Mouse (Mus musculus) stomach, postnatal 0 days (tissue): ENCODE data around the gene Lbr. TPM values are rescaled to one million over a fixed set of nuclear protein-coding genes. Genes with fewer than 3 reads are reported as not detected.
A peak's percentile ranks its signal among the peaks of the same experiment; 100 is the strongest.

Experiments used
- ATAC-seq: fragments of 200-750 bp; cut with Nextera tagmentation; 2 replicates; pipeline ENCODE4 v1.8.0; 2017; ENCODE audit not compliant: low FRiP score, low TSS enrichment
- DNase-seq: peaks from one replicate; pipeline ENCODE4 v3.0.0-alpha.2; 2016; ENCODE audit warnings: low spot score
- H3K27ac ChIP-seq: fragments of 300-500 bp; sonication (generic); replicated peaks from 2 replicates; pipeline ENCODE4 v1.5.1; 2014; ENCODE audit warnings: mild to moderate bottlenecking, control low read depth
- H3K27me3 ChIP-seq: fragments of 300-500 bp; sonication (generic); 2 replicates; pipeline ENCODE4 v1.6.1; 2014; ENCODE audit warnings: low read length; ENCODE audit not compliant: control insufficient read depth, insufficient read depth
- H3K36me3 ChIP-seq: fragments of 300-500 bp; sonication (generic); 2 replicates; pipeline ENCODE4 v1.6.1; 2014; ENCODE audit warnings: low read length, mixed read lengths; ENCODE audit not compliant: control insufficient read depth, insufficient read depth
- H3K4me1 ChIP-seq: fragments of 300-500 bp; sonication (generic); replicated peaks from 2 replicates; pipeline ENCODE4 v1.6.1; 2014; ENCODE audit warnings: antibody characterized with exemption; ENCODE audit not compliant: control insufficient read depth, insufficient read depth
- H3K4me2 ChIP-seq: fragments of 300-500 bp; sonication (generic); replicated peaks from 2 replicates; pipeline ENCODE4 v1.6.1; 2014; ENCODE audit warnings: low read depth, mild to moderate bottlenecking, control low read depth, moderate library complexity
- H3K4me3 ChIP-seq: fragments of 300-500 bp; sonication (generic); 2 replicates; pipeline ENCODE4 v1.5.1; 2014; ENCODE audit warnings: low read depth, low read length, control low read depth
- H3K9ac ChIP-seq: fragments of 300-500 bp; sonication (generic); 2 replicates; pipeline ENCODE4 v1.6.1; 2014; ENCODE audit warnings: mild to moderate bottlenecking, low read length, control low read depth, mixed read lengths
- H3K9me3 ChIP-seq: fragments of 300-500 bp; sonication (generic); 2 replicates; pipeline ENCODE4 v1.6.1; 2016; ENCODE audit warnings: low read length; ENCODE audit not compliant: control insufficient read depth
- CTCF ChIP-seq: IDR thresholded peaks from 2 replicates; pipeline ENCODE4 v1.5.1; 2016; ENCODE audit warnings: antibody characterized with exemption, low read depth, mild to moderate bottlenecking, moderate library complexity
- EP300 ChIP-seq: optimal IDR thresholded peaks from 2 replicates; pipeline ENCODE3; 2016; ENCODE audit warnings: antibody characterized with exemption
- WGBS: fragments of 180-500 bp; shearing (Covaris S2); extraction: QIAGEN DNeasy Blood & Tissue Kit; methylation state at CpG from one replicate; pipeline ENCODE4 v1.1.7; 2014; 5-methylcytosine and 5-hydroxymethylcytosine counted together
- polyA plus RNA-seq: library from polyadenylated mRNA; unstranded; fragments of >200 nt; fragmentation: Nextera tagmentation; extraction: Ambion mirVana; gene quantifications from 2 replicates; pipeline ENCODE4 v1.2.1, GENCODE M21; 2015

Lbr gene
- polyA plus RNA-seq, 1 experiment from 2014 or later: 49.8 TPM

DNA sequence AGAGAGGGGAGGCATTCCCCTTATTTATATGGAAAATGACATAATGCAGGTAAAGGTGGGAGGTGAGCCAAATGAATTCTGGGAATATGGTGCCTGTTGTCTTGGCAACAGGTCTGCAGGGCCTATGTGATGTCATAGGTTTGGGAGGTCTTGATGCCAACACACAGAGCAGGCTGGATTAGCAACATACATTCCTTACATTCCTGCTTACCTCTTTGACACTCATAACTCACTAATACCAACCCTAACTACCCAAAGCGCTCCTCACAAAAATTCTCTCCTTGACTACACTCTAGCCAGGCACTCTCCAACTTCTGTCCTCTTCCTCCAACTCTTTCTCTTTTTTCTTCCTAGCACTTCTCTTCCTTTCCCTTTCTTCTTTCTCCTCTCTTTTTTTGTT, 5.4 kb upstream of the Lbr start:
- DNase-seq (no peak), ATAC-seq (no peak)
- 71% methylated on average over 1 of the region's 1 CpGs for WGBS
- Histone ChIP-seq H3K9ac (no peak overlapping the region), H3K27ac (no peak overlapping the region), H3K4me3 (no peak overlapping the region), H3K4me2 (no peak overlapping the region), H3K27me3 (no peaks in the 10 kb centered on the region), H3K4me1 (0 out of 2 replicates have a peak, but pooled peaks cover under 1% of the 10 kb centered on the region), H3K9me3 (no peaks in the 10 kb centered on the region), H3K36me3 (no peaks in the 10 kb centered on the region)
- no peak for TF ChIP-seq CTCF

DNA sequence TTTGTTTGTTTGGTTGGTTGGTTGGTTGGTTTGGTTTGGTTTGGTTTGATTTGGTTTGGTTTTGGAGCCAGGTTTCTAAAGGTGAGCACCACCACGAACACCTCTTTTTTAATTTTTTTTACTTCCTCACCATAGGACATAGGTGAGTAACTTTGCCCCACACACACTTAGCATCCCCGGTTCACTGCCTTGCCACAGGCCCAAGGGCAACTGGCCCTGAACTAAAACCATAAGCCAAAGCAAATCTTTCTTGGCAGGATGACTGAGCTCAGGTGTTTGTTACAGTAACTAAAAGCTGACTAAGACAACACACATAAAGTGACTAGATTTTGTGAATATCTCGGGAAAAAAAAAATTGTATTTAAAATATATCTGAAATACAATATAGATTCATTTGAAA, 4.5 kb upstream of the Lbr start:
- WGBS: 90% methylated on average over 3 of the region's 3 CpGs
- Histone ChIP-seq H3K4me1 (no peaks in the 10 kb centered on the region), H3K36me3 (no peaks in the 10 kb centered on the region), H3K27ac (no peak overlapping the region), H3K4me3 (no peak overlapping the region), H3K9ac (no peak overlapping the region), H3K27me3 (no peaks in the 10 kb centered on the region), H3K4me2 (no peak overlapping the region), H3K9me3 (no peaks in the 10 kb centered on the region)
- DNase-seq: no peak
- TF ChIP-seq EP300: no peak
- no peak for TF ChIP-seq CTCF
- ATAC-seq: no peak

DNA sequence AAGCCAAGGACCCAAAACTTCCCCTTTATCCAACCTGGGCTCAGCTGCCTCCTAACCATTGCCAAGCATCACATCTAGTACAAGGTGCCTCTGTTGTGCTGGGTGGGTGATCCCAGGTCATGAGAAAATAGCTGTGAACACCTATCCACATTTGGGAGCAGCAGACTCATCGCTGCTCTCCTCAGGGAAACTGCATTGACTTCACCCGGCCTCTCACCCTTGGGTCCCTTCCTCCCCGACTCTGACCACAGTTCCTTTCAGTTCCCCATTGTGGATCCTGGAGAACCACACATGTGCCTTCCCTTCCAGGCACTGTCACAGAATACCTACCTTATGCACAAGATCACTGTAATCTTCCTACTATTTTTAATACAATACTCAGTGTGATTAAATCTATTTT, 2.9 kb upstream of the Lbr start:
- Histone ChIP-seq H3K4me1 (no peaks in the 10 kb centered on the region), H3K4me2 (no peak overlapping the region), H3K36me3 (no peaks in the 10 kb centered on the region), H3K27me3 (no peaks in the 10 kb centered on the region), H3K27ac (no peak overlapping the region), H3K9me3 (no peaks in the 10 kb centered on the region), H3K4me3 (no peak overlapping the region), H3K9ac (no peak overlapping the region)
- WGBS: 83% methylated on average over 3 of the region's 3 CpGs
- no peak for ATAC-seq
- no peak for DNase-seq
- TF ChIP-seq CTCF: no peak
- TF ChIP-seq EP300: no peak

DNA sequence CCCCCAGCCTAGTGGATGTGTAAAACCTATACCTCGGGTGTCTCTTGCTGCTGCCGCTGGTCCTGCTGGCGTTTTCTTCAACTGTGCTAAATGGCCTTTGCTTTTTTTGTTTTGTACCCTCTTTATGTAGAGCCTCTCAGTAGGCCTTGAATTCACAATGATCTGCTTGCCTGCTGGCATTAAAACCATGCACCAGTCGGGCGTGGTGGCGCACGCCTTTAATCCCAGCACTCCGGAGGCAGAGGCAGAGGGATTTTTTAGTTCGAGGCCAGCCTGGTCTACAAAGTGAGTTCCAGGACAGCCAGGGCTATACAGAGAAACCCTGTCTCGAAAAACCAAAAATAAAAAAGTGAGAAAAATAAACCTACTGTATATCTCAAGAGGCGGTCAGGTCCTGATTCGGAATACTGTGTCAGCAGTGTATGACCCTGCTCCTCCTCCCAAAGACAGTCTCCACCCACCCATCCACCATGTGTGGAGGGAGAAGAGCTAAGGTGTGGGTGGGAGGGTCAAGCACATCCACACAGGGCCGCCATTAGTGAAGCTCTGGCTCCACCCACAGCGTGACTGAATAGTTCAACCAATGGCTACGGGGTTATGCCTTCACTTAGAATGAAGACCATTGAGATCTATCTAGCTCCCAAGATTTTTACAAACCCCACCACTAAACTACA, 2.2 kb upstream of the Lbr start:
- ATAC-seq: no peak
- no peaks in the 10 kb centered on the region for H3K36me3 ChIP-seq

DNA sequence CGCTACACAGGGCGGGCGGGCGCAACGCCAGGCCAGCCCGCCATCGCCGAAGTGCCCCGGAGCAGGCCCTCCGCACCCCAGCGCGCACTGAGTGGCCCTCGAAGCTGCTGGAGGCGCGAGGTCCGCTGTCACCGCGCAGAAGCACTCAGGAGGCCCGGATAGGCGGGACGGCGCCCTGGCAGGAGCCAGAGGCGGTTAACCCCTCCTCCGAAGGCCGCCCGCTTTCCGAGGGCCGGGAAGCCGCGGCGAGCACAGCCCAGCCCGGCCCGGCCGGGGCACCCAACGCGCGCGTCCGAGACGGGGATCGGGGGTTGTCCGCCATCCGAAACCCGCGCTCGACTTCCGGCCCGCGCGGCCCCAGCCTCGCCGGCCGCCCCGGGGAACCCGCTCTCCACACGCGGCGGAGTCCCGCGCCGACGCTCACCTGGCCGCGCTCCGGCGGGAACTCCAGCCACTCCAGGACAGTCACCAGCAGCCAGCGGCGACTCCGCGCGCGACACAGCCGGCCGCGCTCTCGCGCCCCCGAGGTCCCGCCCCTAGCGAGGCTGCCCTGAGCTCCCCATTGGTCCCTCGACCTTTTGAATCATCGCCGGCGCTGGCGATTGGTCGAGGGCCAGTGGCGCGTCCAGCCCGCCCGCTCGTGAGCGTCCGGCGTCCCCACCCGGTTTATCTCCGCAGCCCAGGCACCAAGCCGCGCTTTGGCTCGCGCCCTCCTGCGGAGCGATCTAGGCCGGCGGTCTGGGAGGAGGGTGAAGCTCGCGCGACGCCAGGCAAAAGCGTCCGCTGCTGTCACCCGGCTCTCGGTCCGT, 778 bp downstream of the Lbr start:
- Histone ChIP-seq H3K9ac (peak overlapping the region; percentile 92), H3K27ac (peak overlapping the region; percentile 98), H3K4me1 (no peaks in the 10 kb centered on the region; the same call in 1 of the 2 replicates), H3K36me3 (peaks cover 3% of the 10 kb centered on the region; the same call in 1 of the 2 replicates), H3K4me3 (peak overlapping the region; percentile 83), H3K4me2 (peak overlapping the region; percentile 88), H3K9me3 (no peaks in the 10 kb centered on the region), H3K27me3 (no peaks in the 10 kb centered on the region)
- TF ChIP-seq EP300 (no peak), CTCF (peak; percentile 65)
- DNase-seq (peak; percentile 98), ATAC-seq (peak; percentile 98)
- WGBS: under 1% methylated on average over 90 of the region's 113 CpGs

More for the DNA sequence above, 2.2 kb upstream of the Lbr start:
- H3K4me2 ChIP-seq: no peak overlapping the region
- no peak overlapping the region for H3K4me3 ChIP-seq
- no peak for DNase-seq
- H3K27ac ChIP-seq: no peak overlapping the region
- H3K9me3 ChIP-seq: no peaks in the 10 kb centered on the region
- H3K27me3 ChIP-seq: no peaks in the 10 kb centered on the region
- no peak overlapping the region for H3K9ac ChIP-seq
- no peak for TF ChIP-seq EP300
- no peak for TF ChIP-seq CTCF
- no peaks in the 10 kb centered on the region; the same call in 1 of the 2 replicates for H3K4me1 ChIP-seq
- 82% methylated on average over 15 of the region's 15 CpGs for WGBS

DNA sequence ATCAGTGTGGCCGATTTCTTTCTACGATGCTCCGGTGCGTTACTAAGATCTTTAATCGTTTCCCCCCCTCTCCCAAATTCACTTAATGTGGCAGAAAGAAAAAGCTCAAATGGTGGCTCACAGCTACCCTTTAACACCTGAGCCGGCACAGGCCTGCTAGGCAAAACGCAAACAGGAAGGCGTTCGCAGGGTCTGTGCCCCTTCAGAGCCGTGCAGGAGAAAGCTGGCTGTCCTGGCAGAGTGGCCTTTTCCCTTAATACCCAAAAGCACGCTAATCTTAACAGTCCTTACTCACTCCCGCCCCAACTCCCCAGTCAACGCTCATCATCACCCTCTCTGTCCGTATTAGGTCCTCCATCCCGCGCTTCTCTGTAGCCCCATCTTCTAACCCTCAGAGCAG, 1.4 kb downstream of the Lbr start:
- no peaks in the 10 kb centered on the region; the same call in 1 of the 2 replicates for H3K4me1 ChIP-seq
- DNase-seq: no peak
- no peak for ATAC-seq
- no peaks in the 10 kb centered on the region for H3K27me3 ChIP-seq
- H3K4me3 ChIP-seq: peak overlapping the region; percentile 83
- no peaks in the 10 kb centered on the region for H3K9me3 ChIP-seq
- under 1% methylated on average over 16 of the region's 16 CpGs for WGBS
- H3K4me2 ChIP-seq: peak overlapping the region; percentile 82
- H3K36me3 ChIP-seq: peaks cover 3% of the 10 kb centered on the region; the same call in 1 of the 2 replicates
- peak overlapping the region; percentile 92 for H3K9ac ChIP-seq
- TF ChIP-seq CTCF (no peak), EP300 (no peak)
- H3K27ac ChIP-seq: peak overlapping the region; percentile 98
